8 mouse cellular contexts compared by ENCODE assay signal in the genomic region with DNA sequence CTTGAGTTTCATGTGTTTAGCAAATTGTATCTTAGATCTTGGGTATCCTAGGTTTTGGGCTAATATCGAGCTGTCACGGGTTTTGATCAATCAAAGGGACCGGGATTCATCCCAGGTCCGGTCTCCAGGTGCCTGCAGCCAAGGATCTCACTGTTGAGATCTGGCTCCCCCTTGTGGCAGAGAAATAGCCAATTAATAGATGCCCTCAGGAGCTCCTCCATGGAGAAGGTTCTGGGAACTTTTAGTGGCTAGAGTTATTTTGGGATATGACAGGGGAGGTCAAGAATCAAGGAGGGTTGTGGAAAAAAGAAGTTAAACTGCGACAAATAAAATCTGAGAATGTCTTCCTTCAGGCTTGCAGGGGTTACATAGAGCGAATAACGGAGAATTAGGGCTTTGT. TPM values are rescaled to one million over a fixed set of nuclear protein-coding genes. Genes with fewer than 3 reads are reported as not detected.
DNase-seq lines count a peak whose midpoint lies in the region; ATAC-seq and TF ChIP-seq lines count a peak whose summit lies in the region.

No protein-coding gene starts in this region.

- ATAC-seq in hindbrain, embryonic 11.5 days (ENCODE audit: low FRiP score), result no peak
- no peak for ATAC-seq in hindbrain, embryonic 13.5 days (ENCODE audit: low FRiP score)
- ATAC-seq in Patski, result no peak

- no peak overlapping the region for H3K27ac ChIP-seq in hindbrain, embryonic 11.5 days (ENCODE audit: low read depth, low read length)
- H3K27ac ChIP-seq in hindbrain, embryonic 13.5 days, result no peak overlapping the region
- H3K27ac ChIP-seq in heart, adult 2 months, result no peak overlapping the region

- 38% methylated on average over 7 of the region's 7 CpGs for WGBS in hindbrain, embryonic 11.5 days
- whole genome bisulfite sequencing in hindbrain, embryonic 13.5 days, result 39% methylated on average over 7 of the region's 7 CpGs
- WGBS in heart, adult 2 months, result 25% methylated on average over 7 of the region's 7 CpGs

- peak; percentile 76 for DNase-seq in hindbrain, embryonic 11.5 days (ENCODE audit: low spot score)
- DNase-seq in Patski (ENCODE audit: low read depth, low spot score), result peak; percentile 19
- peak; percentile 45 to 75 for DNase-seq in cerebellum, postnatal 25 days
- peak; percentile 34 to 53 for DNase-seq in heart, adult 2 months
- DNase-seq in layer of hippocampus, adult 9-11 months, result peak; percentile 46
- peak; percentile 72 for DNase-seq in naive thymus-derived CD4-positive, alpha-beta T cell, adult 2 months (ENCODE audit: low read depth)
- peak; percentile 53 for DNase-seq in thymus, postnatal 0 days (ENCODE audit: low spot score)

- H3K27me3 ChIP-seq in hindbrain, embryonic 11.5 days (ENCODE audit: control insufficient read depth, insufficient read depth, low read length), result no peaks in the 10 kb centered on the region
- no peaks in the 10 kb centered on the region for H3K27me3 ChIP-seq in hindbrain, embryonic 13.5 days
- H3K27me3 ChIP-seq in Patski, result no peaks in the 10 kb centered on the region
- H3K27me3 ChIP-seq in heart, adult 2 months (ENCODE audit: control insufficient read depth, insufficient read depth, low read length), result no peaks in the 10 kb centered on the region

- H3K4me1 ChIP-seq in hindbrain, embryonic 11.5 days (replicated peaks; ENCODE audit: control insufficient read depth, insufficient read depth, low read length), result no peaks in the 10 kb centered on the region
- no peaks in the 10 kb centered on the region for H3K4me1 ChIP-seq in hindbrain, embryonic 13.5 days (replicated peaks)
- no peaks in the 10 kb centered on the region for H3K4me1 ChIP-seq in heart, adult 2 months (ENCODE audit: control insufficient read depth, insufficient read depth, low read length)

- in situ Hi-C loops in Patski (cut with MboI; ENCODE audit: low pct_unique_long_range_greater_than_20kb), result loop anchor here (10.0 kb wide), 2 partner anchors 73 to 113 kb away; partner anchors contain the start of gene Krtcap3

- no peaks in the 10 kb centered on the region for H3K9me3 ChIP-seq in hindbrain, embryonic 11.5 days (ENCODE audit: control insufficient read depth, low read length)
- no peaks in the 10 kb centered on the region for H3K9me3 ChIP-seq in hindbrain, embryonic 13.5 days

- no peaks in the 10 kb centered on the region for H3K79me2 ChIP-seq in heart, adult 2 months (replicated peaks; ENCODE audit: control insufficient read depth, insufficient read depth, low read length)

- CTCF ChIA-PET in Patski (lab: Charles Lee), result interaction anchor here (0.7 to 1.5 kb wide), 21 partner anchors 9 to 166 kb away, joined by 3 to 8 read pairs (median 3); partner anchors contain the start of genes Eif2b4, Gckr and Snx17

- no peak for TF ChIP-seq POLR2A in heart, adult 2 months (IDR thresholded peaks at IDR 0.05; ENCODE audit: insufficient read depth, low read depth, low read length)

- H3K9ac ChIP-seq in hindbrain, embryonic 11.5 days (ENCODE audit: low read depth, low read length), result no peak overlapping the region
- H3K9ac ChIP-seq in hindbrain, embryonic 13.5 days, result no peak overlapping the region
- no peak overlapping the region for H3K9ac ChIP-seq in heart, adult 2 months (ENCODE audit: low read depth, low read length)

- peak; percentile 95 for TF ChIP-seq CTCF in Patski (IDR thresholded peaks at IDR 0.05)
- TF ChIP-seq CTCF in heart, adult 2 months (IDR thresholded peaks at IDR 0.05), result peak; percentile 82

- POLR2A ChIA-PET in Patski (lab: Charles Lee), result interaction anchor here (0.6 kb wide), 1 partner anchor 779 kb away, joined by 3 read pairs; no protein-coding TSS in a partner anchor

- H3K36me3 ChIP-seq in hindbrain, embryonic 11.5 days (ENCODE audit: control insufficient read depth, insufficient read depth, low read length), result no peaks in the 10 kb centered on the region
- no peaks in the 10 kb centered on the region for H3K36me3 ChIP-seq in hindbrain, embryonic 13.5 days
- no peaks in the 10 kb centered on the region for H3K36me3 ChIP-seq in heart, adult 2 months (ENCODE audit: control insufficient read depth, insufficient read depth, low read length)

- intact Hi-C loops in heart, adult 2 months (cut with DNase I), result loop anchor here (2.0 to 5.0 kb wide), 2 partner anchors 106 to 139 kb away; partner anchors contain the start of gene Ppm1g

- no peak overlapping the region for H3K4me3 ChIP-seq in hindbrain, embryonic 11.5 days (ENCODE audit: low read depth, low read length)
- no peak overlapping the region for H3K4me3 ChIP-seq in hindbrain, embryonic 13.5 days
- H3K4me3 ChIP-seq in heart, adult 2 months, result no peak overlapping the region

- no peak overlapping the region for H3K4me2 ChIP-seq in hindbrain, embryonic 11.5 days (replicated peaks; ENCODE audit: low read depth, low read length)
- H3K4me2 ChIP-seq in hindbrain, embryonic 13.5 days, result no peak overlapping the region

- TF ChIP-seq EP300 in heart, adult 2 months (IDR thresholded peaks at IDR 0.05; ENCODE audit: insufficient read depth, low read depth, low read length), result no peak

RNA-seq across cellular contexts. Expression of gene Gckr, which starts 31.0 kb away (rescaled TPM):
- polyA plus RNA-seq in hindbrain, embryonic 11.5 days (2014; fragmentation: Nextera tagmentation; extraction: Ambion mirVana), result not detected in 2 replicates
- polyA plus RNA-seq in hindbrain, embryonic 13.5 days (2015; fragmentation: Nextera tagmentation; extraction: Ambion mirVana), result 0.17 and 0.48 TPM in 2 replicates
- 5.9 TPM for polyA plus RNA-seq in Patski (2021)
- total RNA-seq in heart, adult 2 months (2021), result not detected
- polyA plus RNA-seq in heart, adult 2 months (2012; rRNA removed), result 0.32 TPM in 1 of 2 replicates, not detected in the other
- polyA plus RNA-seq in thymus, postnatal 0 days (2015; fragmentation: Nextera tagmentation; extraction: Ambion mirVana), result 0.04 and 0.06 TPM in 2 replicates

RNA-seq across cellular contexts. Expression of gene Fndc4, which starts 32.4 kb away (rescaled TPM):
- polyA plus RNA-seq in hindbrain, embryonic 11.5 days (2014; fragmentation: Nextera tagmentation; extraction: Ambion mirVana), result 46.7 and 50.6 TPM in 2 replicates
- 67.4 and 79.7 TPM in 2 replicates for polyA plus RNA-seq in hindbrain, embryonic 13.5 days (2015; fragmentation: Nextera tagmentation; extraction: Ambion mirVana)
- 107 TPM for polyA plus RNA-seq in Patski (2021)
- 1 to 10 TPM; 2.7 to 3.8 TPM for total RNA-seq in heart, adult 2 months (2021)
- 7.3 and 9.5 TPM in 2 replicates for polyA plus RNA-seq in heart, adult 2 months (2012; rRNA removed)
- 2.0 and 2.5 TPM in 2 replicates for polyA plus RNA-seq in thymus, postnatal 0 days (2015; fragmentation: Nextera tagmentation; extraction: Ambion mirVana)

RNA-seq across cellular contexts. Expression of gene Ift172, which starts 37.3 kb away (rescaled TPM):
- polyA plus RNA-seq in hindbrain, embryonic 11.5 days (2014; fragmentation: Nextera tagmentation; extraction: Ambion mirVana), result 28.8 and 30.8 TPM in 2 replicates
- polyA plus RNA-seq in hindbrain, embryonic 13.5 days (2015; fragmentation: Nextera tagmentation; extraction: Ambion mirVana), result 33.3 and 34.6 TPM in 2 replicates
- polyA plus RNA-seq in Patski (2021), result 57.9 TPM
- total RNA-seq in heart, adult 2 months (2021), result 10 to 100 TPM; 37.2 to 42.9 TPM
- 28.0 and 30.2 TPM in 2 replicates for polyA plus RNA-seq in heart, adult 2 months (2012; rRNA removed)
- polyA plus RNA-seq in thymus, postnatal 0 days (2015; fragmentation: Nextera tagmentation; extraction: Ambion mirVana), result 10.6 and 12.9 TPM in 2 replicates

Comparison
In these comparisons a context has a peak if more than half of its experiments do, and no peak if none do; other contexts are left out.
1. DNase-seq: peak in every context shown above with its lines; median percentile 76 in hindbrain, embryonic 11.5 days; 72 in naive thymus-derived CD4-positive, alpha-beta T cell, adult 2 months; 60 in cerebellum, postnatal 25 days; 53 in thymus, postnatal 0 days; 46 in layer of hippocampus, adult 9-11 months; 44 in heart, adult 2 months; 19 in Patski.